Mouse (Mus musculus) forebrain, embryonic 13.5 days (tissue): ENCODE results near the gene Rps11. TPM values are rescaled to one million over a fixed set of nuclear protein-coding genes. Genes with fewer than 3 reads are reported as not detected.
"Not testable (repeated sequence)": the region's sequence is repeated elsewhere in the genome, so short reads cannot be mapped to it uniquely, and the experiment has no call there.

Source experiments
- ATAC-seq: fragments of 200-750 bp; cut with Nextera tagmentation; 2 replicates; pipeline ENCODE4 v1.8.0; 2017
- H3K27ac ChIP-seq: fragments of 300-500 bp; sonication (generic); 2 replicates; pipeline ENCODE4 v1.5.1; 2015; ENCODE audit warnings: inconsistent platforms, mild to moderate bottlenecking, moderate library complexity
- H3K27me3 ChIP-seq: fragments of 300-500 bp; sonication (generic); 2 replicates; pipeline ENCODE4 v1.6.1; 2015; ENCODE audit warnings: mild to moderate bottlenecking, inconsistent platforms
- H3K36me3 ChIP-seq: fragments of 300-500 bp; sonication (generic); 2 replicates; pipeline ENCODE4 v1.6.1; 2015; ENCODE audit warnings: mild to moderate bottlenecking, inconsistent platforms; ENCODE audit not compliant: poor library complexity, severe bottlenecking
- H3K4me1 ChIP-seq: fragments of 300-500 bp; sonication (generic); 2 replicates; pipeline ENCODE4 v1.6.1; 2015; ENCODE audit warnings: inconsistent platforms
- H3K4me2 ChIP-seq: fragments of 300-500 bp; sonication (generic); 2 replicates; pipeline ENCODE4 v1.6.1; 2015; ENCODE audit warnings: inconsistent platforms, mild to moderate bottlenecking, moderate library complexity
- H3K4me3 ChIP-seq: fragments of 300-500 bp; sonication (generic); 2 replicates; pipeline ENCODE4 v1.5.1; 2015; ENCODE audit warnings: mild to moderate bottlenecking, inconsistent platforms
- H3K9ac ChIP-seq: fragments of 300-500 bp; sonication (generic); 2 replicates; pipeline ENCODE4 v1.6.1; 2015; ENCODE audit warnings: mild to moderate bottlenecking, inconsistent platforms
- H3K9me3 ChIP-seq: fragments of 300-500 bp; sonication (generic); replicated peaks from 2 replicates; pipeline ENCODE4 v1.6.1; 2016; ENCODE audit warnings: inconsistent platforms
- WGBS: fragments of 180-500 bp; shearing (Covaris S2); methylation state at CpG from one replicate; pipeline ENCODE4 v1.1.7; 2015; 5-methylcytosine and 5-hydroxymethylcytosine counted together
- polyA plus RNA-seq: library from polyadenylated mRNA; unstranded; fragments of >200 nt; fragmentation: Nextera tagmentation; extraction: Ambion mirVana; gene quantifications from 2 replicates; pipeline ENCODE4 v1.2.1, GENCODE M21; 2015

Rps11 gene
- polyA plus RNA-seq, 1 experiment from 2014 or later = 1,406 TPM

- H3K27ac ChIP-seq, H3K36me3 ChIP-seq, H3K9ac ChIP-seq, H3K4me3 ChIP-seq, H3K9me3 ChIP-seq, ATAC-seq, H3K27me3 ChIP-seq: not testable (repeated sequence)
- Histone ChIP-seq H3K4me2 (peak overlapping the region; percentile 74; the same call in 1 of the 2 replicates), H3K4me1 (peaks cover 31% of the 10 kb centered on the region)
- WGBS = 78% methylated on average over 2 of the region's 2 CpGs
Observed at GRCm38 (mm10) chr7:45153052-45153451, 28.8 kb upstream of the Rps11 start.

GRCm38 (mm10) chr7:45151303-45151702 is 27.1 kb upstream of the Rps11 start:
- no peaks in the 10 kb centered on the region for H3K9me3 ChIP-seq
- H3K36me3 ChIP-seq = peaks cover 4% of the 10 kb centered on the region; the same call in 1 of the 2 replicates
- ATAC-seq = no peak
- peaks cover 31% of the 10 kb centered on the region for H3K4me1 ChIP-seq
- 61% methylated on average over 11 of the region's 11 CpGs for WGBS
- no peak overlapping the region for H3K9ac ChIP-seq
- H3K27me3 ChIP-seq = no peaks in the 10 kb centered on the region
- H3K4me3 ChIP-seq = no peak overlapping the region
- no peak overlapping the region for H3K27ac ChIP-seq
- no peak overlapping the region for H3K4me2 ChIP-seq

- peaks cover 12% of the 10 kb centered on the region for H3K36me3 ChIP-seq
- H3K9ac ChIP-seq = 0 out of 2 replicates have a peak overlapping the region, but pooled peaks have one; percentile 3
- ATAC-seq = no peak
- H3K27me3 ChIP-seq = no peaks in the 10 kb centered on the region
- H3K9me3 ChIP-seq = no peaks in the 10 kb centered on the region
- no peak overlapping the region for H3K27ac ChIP-seq
- H3K4me1 ChIP-seq = peaks cover 29% of the 10 kb centered on the region
- whole genome bisulfite sequencing = 65% methylated on average over 4 of the region's 4 CpGs
- H3K4me3 ChIP-seq = no peak overlapping the region
- H3K4me2 ChIP-seq = no peak overlapping the region
Observed at GRCm38 (mm10) chr7:45150321-45150720, 26.1 kb upstream of the Rps11 start.

DNA sequence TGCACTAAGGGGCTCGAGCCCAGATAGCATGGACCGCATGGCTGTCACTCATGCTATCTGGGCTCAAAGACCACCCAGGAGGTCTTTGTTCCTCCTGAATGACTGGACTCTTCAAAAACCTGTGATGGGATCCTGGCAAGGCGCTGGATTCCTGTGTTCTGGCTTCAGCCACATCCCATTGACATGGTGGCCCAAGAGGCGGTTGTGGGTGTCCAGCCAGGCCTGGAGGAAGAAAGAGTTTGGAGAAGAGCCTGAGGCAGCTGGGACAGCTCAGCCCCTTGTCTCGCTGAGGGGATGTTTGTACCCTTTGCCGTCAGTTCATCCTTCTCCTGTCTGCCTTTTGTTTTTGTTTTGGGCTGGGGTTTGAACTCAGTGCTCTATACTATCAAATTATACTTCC is 25.3 kb upstream of the Rps11 start:
- ATAC-seq = no peak
- Histone ChIP-seq H3K4me1 (peaks cover 22% of the 10 kb centered on the region), H3K36me3 (peaks cover 20% of the 10 kb centered on the region), H3K27me3 (no peaks in the 10 kb centered on the region), H3K9ac (no peak overlapping the region), H3K4me2 (no peak overlapping the region), H3K27ac (no peak overlapping the region), H3K4me3 (no peak overlapping the region), H3K9me3 (no peaks in the 10 kb centered on the region)
- WGBS = 26% methylated on average over 6 of the region's 6 CpGs

DNA sequence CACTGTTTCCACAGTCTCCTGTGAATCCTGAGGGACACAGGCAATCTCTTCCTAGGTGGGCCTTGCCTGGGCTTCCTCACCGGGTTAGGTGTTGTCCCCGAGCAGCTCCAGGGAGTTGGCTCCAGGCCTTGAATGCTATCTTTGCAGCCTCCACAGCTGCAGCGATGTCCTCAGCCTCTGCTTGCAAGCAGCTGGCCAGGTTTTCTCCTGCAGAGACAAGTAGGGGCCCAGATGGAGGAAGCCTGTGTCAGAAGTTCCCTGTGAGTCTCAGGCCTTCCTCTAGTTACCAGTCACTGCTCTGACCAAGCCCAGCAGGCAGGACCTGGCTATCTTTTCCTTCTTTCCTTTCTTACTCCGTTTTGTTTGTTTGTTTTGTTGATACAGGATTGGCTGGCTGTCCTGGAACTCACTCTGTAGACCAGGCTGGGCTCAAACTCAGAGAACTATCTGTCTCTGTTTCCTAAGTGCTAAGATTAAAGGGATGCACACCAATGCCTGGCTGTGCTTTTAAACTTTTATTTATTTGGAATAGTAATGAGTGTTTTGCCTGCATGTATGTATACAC is 24.4 kb upstream of the Rps11 start:
- Histone ChIP-seq H3K36me3 (peaks cover 29% of the 10 kb centered on the region), H3K4me3 (no peak overlapping the region), H3K4me2 (no peak overlapping the region), H3K9me3 (no peaks in the 10 kb centered on the region), H3K4me1 (peaks cover 21% of the 10 kb centered on the region), H3K27me3 (no peaks in the 10 kb centered on the region), H3K27ac (no peak overlapping the region), H3K9ac (0 out of 2 replicates have a peak overlapping the region, but pooled peaks have one; percentile 13)
- WGBS = 65% methylated on average over 4 of the region's 4 CpGs
- ATAC-seq = no peak

- Histone ChIP-seq H3K27me3 (no peaks in the 10 kb centered on the region), H3K4me1 (peaks cover 16% of the 10 kb centered on the region), H3K9me3 (no peaks in the 10 kb centered on the region), H3K4me3 (no peak overlapping the region), H3K27ac (no peak overlapping the region), H3K36me3 (peaks cover 32% of the 10 kb centered on the region), H3K9ac (no peak overlapping the region), H3K4me2 (no peak overlapping the region)
- ATAC-seq = no peak
- 93% methylated on average over 11 of the region's 11 CpGs for WGBS
Observed at GRCm38 (mm10) chr7:45147899-45148298, 23.7 kb upstream of the Rps11 start.

DNA sequence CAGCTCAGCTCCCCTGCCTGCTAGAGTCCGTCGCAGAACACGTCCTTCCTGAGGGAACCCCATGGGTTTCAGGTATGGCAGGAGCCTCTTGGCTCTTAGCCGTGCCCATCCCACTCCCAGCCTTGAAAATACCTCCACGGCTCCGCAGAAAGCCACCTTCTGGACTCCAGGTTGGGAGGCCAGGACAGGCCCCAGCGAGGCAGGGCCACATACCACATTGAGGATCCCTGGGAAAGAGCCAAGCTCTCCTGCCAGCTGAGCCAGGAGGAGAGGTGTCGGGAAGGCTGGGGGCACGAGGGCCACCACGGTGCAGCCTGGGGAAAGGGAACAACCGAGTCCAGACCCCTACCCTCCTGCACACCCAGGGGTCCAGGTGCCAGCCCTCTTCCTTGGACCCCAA is 23.0 kb upstream of the Rps11 start:
- Histone ChIP-seq H3K36me3 (peaks cover 38% of the 10 kb centered on the region), H3K27me3 (no peaks in the 10 kb centered on the region), H3K4me1 (peaks cover 16% of the 10 kb centered on the region), H3K27ac (no peak overlapping the region), H3K9me3 (no peaks in the 10 kb centered on the region), H3K4me3 (no peak overlapping the region), H3K4me2 (no peak overlapping the region), H3K9ac (no peak overlapping the region)
- ATAC-seq = no peak
- 93% methylated on average over 10 of the region's 11 CpGs for WGBS

- H3K27ac ChIP-seq = no peak overlapping the region
- H3K4me2 ChIP-seq = no peak overlapping the region
- no peak for ATAC-seq
- 92% methylated on average over 8 of the region's 8 CpGs for WGBS
- H3K4me3 ChIP-seq = no peak overlapping the region
- no peaks in the 10 kb centered on the region; the same call in 1 of the 2 replicates for H3K4me1 ChIP-seq
- H3K36me3 ChIP-seq = peaks cover 47% of the 10 kb centered on the region
- H3K27me3 ChIP-seq = no peaks in the 10 kb centered on the region
- no peak overlapping the region for H3K9ac ChIP-seq
- H3K9me3 ChIP-seq = no peaks in the 10 kb centered on the region
Observed at GRCm38 (mm10) chr7:45145460-45145859, 21.2 kb upstream of the Rps11 start.

DNA sequence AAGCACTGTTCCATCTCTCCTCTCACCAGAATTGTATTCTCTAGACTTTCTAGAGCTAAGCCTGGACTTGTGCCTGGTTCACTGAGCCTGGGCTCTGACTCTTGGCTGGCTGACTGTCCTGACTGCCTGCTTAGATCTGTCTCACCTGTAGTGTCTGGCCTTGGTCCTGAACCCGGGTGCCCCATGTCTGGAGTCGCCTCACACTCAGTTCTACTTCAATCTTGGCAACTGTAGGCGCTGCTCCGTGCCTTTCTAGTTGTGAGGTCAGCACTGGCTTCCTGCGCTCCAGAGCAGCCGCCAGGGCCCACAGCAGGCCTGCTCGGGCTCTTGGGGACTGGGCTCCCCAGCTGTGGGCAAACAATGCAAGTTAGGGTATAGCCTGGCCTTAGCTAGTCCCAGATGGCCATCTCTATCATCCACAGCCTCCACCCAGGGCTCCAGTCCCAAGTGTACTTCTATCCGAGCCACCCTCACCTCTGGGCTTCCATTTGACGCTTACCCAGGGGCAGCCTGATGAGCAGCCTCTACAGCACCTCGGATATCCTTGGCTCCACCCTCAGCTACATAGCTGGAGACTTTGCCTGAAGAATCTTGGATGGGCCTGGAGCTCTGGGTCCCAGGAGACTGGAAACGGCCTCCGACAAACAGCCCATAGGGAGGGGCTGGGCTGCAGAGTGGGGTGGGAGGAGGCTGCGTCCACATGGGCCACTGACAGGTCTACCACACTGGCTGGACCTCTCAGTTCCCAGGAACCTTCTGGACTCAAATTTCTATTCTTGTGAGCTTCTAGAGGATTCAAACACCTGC is 20.3 kb upstream of the Rps11 start:
- H3K9ac ChIP-seq = no peak overlapping the region
- H3K4me1 ChIP-seq = no peaks in the 10 kb centered on the region
- no peaks in the 10 kb centered on the region for H3K9me3 ChIP-seq
- WGBS = 88% methylated on average over 13 of the region's 13 CpGs
- H3K27me3 ChIP-seq = no peaks in the 10 kb centered on the region
- no peak overlapping the region for H3K27ac ChIP-seq
- no peak overlapping the region for H3K4me3 ChIP-seq
- no peak for ATAC-seq
- no peak overlapping the region for H3K4me2 ChIP-seq
- peaks cover 47% of the 10 kb centered on the region for H3K36me3 ChIP-seq

DNA sequence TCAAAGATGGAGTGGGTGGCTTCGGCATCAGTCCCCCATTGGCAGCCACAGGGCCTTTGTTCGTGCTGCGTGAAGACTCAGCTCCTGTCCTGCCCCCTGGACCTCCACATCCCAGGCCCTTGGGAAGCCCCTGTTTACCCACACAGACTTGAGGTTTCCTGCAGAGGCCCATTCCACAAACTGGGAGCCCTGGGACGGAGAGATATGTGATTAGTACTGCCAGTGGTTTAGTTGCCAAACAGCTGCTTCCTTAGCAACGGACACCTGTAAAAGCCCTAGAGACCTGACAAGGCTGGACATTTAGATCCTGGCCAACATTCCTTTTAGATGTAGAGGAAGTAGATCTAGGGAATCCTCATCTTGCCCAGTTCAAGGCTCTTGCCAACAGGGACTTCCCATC is 17.7 kb upstream of the Rps11 start:
- no peak overlapping the region for H3K9ac ChIP-seq
- WGBS = 87% methylated on average over 5 of the region's 5 CpGs
- no peak overlapping the region for H3K4me2 ChIP-seq
- no peaks in the 10 kb centered on the region for H3K4me1 ChIP-seq
- H3K36me3 ChIP-seq = peaks cover 43% of the 10 kb centered on the region
- H3K4me3 ChIP-seq = no peak overlapping the region
- H3K27me3 ChIP-seq = peaks cover 4% of the 10 kb centered on the region
- ATAC-seq = no peak
- no peaks in the 10 kb centered on the region for H3K9me3 ChIP-seq
- H3K27ac ChIP-seq = no peak overlapping the region

DNA sequence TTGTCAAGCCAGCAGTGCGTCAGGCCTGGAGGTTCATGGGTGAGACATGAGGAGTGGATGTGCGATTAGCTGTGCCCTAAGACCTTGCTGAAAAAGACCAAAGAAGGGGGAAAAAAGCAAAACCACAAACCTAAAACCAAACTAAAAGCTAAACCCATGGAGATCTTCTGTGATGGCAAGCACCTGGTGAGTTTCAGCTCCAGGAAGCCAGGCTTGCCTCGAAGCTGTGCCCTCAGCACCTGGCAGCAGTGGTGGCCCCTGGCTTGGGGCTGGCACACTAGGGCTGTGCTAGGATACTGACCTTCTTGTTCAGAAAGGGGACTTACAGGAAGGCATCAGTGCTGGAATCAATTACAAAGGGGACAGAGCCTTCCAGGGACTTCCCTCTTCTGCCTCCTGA is 17.1 kb upstream of the Rps11 start:
- Histone ChIP-seq H3K9ac (no peak overlapping the region), H3K36me3 (peaks cover 43% of the 10 kb centered on the region), H3K4me3 (no peak overlapping the region), H3K27ac (no peak overlapping the region), H3K4me2 (no peak overlapping the region), H3K9me3 (no peaks in the 10 kb centered on the region), H3K4me1 (no peaks in the 10 kb centered on the region), H3K27me3 (peaks cover 5% of the 10 kb centered on the region)
- 92% methylated on average over 3 of the region's 3 CpGs for WGBS
- ATAC-seq = no peak

- peaks cover 33% of the 10 kb centered on the region for H3K36me3 ChIP-seq
- peaks cover 14% of the 10 kb centered on the region for H3K27me3 ChIP-seq
- WGBS = 82% methylated on average over 8 of the region's 8 CpGs
- ATAC-seq = no peak
- no peak overlapping the region for H3K27ac ChIP-seq
- no peaks in the 10 kb centered on the region for H3K9me3 ChIP-seq
- H3K4me1 ChIP-seq = peaks cover 6% of the 10 kb centered on the region; the same call in 1 of the 2 replicates
- no peak overlapping the region for H3K4me2 ChIP-seq
- H3K4me3 ChIP-seq = no peak overlapping the region
- no peak overlapping the region for H3K9ac ChIP-seq
Observed at GRCm38 (mm10) chr7:45139904-45140723, 15.9 kb upstream of the Rps11 start.
